Mouse (Mus musculus) G1E (cell line): ENCODE measurements around the gene Mfsd4a.

Experiments
- CTCF ChIP-seq: IDR thresholded peaks from 2 replicates; pipeline ENCODE4 v1.5.1; 2012; ENCODE audit warnings: low read depth, low read length, inconsistent platforms, mixed read lengths
- GATA1 ChIP-seq: IDR thresholded peaks from 2 replicates; pipeline ENCODE4 v1.6.1; 2012; ENCODE audit warnings: borderline replicate concordance, low read length, inconsistent platforms, mixed read lengths

DNA sequence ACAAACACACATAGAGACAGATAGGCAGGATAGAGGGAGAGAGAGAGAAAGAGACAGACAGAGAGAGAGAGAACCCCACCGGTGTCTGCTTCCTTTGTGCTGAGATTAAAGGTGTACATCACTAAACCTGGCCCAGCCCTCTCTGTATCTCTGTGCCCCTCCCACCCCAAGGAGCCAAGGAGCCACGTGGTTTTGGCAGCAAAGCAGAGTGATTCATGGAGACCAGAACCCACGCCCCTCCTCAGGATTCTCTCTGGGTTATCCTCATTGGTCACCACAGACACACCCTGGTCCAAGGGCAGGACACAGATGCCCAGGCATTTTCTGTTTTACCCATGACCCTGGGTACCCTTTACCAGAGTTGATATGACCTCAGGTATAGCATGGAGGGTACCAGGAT, 45.2 kb upstream of the Mfsd4a start:
- no peak for TF ChIP-seq CTCF
- TF ChIP-seq GATA1: no peak
